Mouse (Mus musculus): ENCODE measurements at regions not wholly inside any gene's neighbourhood (a gene's known extent, or its start where the extent isn't known, plus 50 kb on each side); places are given as distances from the start of the nearest gene placed in this dataset.

DNA sequence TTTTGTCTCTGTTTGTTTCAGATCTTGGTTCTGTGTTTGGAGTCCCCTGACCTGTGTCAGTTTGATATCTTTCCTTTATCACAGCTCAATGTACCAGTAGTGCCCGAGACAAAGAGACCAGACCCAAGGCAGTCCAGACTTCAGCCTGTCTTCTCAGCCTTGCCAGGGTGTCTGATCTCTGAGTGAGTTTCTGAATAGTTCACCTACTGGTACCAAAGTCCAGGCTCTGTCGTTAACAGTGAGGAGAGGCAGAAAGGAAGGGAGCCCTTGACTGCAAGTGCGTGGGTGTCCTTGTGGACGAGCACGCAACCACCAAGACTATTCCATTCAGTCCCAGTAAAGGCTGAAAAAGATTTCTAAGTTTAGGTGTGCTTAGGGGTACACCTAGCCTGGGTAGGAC is 50.8 kb upstream of the Haao start:
- H3K27ac ChIP-seq (ENCODE audit: insufficient read depth, low read depth, low read length) = no peak overlapping the region

More for the DNA sequence above, 50.8 kb upstream of the Haao start:
- Histone ChIP-seq H3K36me3 (ENCODE audit: control insufficient read depth, insufficient read depth, low read length) (no peaks in the 10 kb centered on the region), H3K4me1 (ENCODE audit: control insufficient read depth, insufficient read depth, insufficient read length, low read length) (peaks cover 8% of the 10 kb centered on the region; the same call in 1 of the 2 replicates), H3K4me3 (ENCODE audit: low read depth, low read length) (no peak overlapping the region), H3K27me3 (ENCODE audit: control insufficient read depth, insufficient read depth, low read length) (no peaks in the 10 kb centered on the region)
- WGBS = 41% methylated on average over 5 of the region's 5 CpGs
- TF ChIP-seq CTCF (IDR thresholded peaks at IDR 0.05; ENCODE audit: extremely low read depth, insufficient read length, insufficient replicate concordance, low read depth, low read length) (no peak), POLR2A (IDR thresholded peaks at IDR 0.05; ENCODE audit: low read depth, low read length) (no peak)

Data from small intestine, adult 2 months (tissue).